Mouse (Mus musculus) midbrain, embryonic 14.5 days (tissue): ENCODE results near the gene Cited1. TPM values are rescaled to one million over a fixed set of nuclear protein-coding genes. Genes with fewer than 3 reads are reported as not detected.

Experiments
- ATAC-seq: fragments of 200-750 bp; cut with Nextera tagmentation; 2 replicates; pipeline ENCODE4 v1.8.0; 2017; ENCODE audit warnings: moderate number of reproducible peaks, moderate library complexity; ENCODE audit not compliant: low FRiP score, low TSS enrichment
- DNase-seq: peaks from one replicate; pipeline ENCODE4 v3.0.0-alpha.2; 2015
- H3K27ac ChIP-seq: fragments of 300-500 bp; sonication (generic); replicated peaks from 2 replicates; pipeline ENCODE4 v1.5.1; 2014; ENCODE audit warnings: mild to moderate bottlenecking, low read depth, low read length, moderate library complexity
- H3K27me3 ChIP-seq: fragments of 300-500 bp; sonication (generic); 2 replicates; pipeline ENCODE4 v1.6.1; 2014; ENCODE audit warnings: low read length, control low read depth, mixed read lengths; ENCODE audit not compliant: control insufficient read depth, insufficient read depth
- H3K36me3 ChIP-seq: fragments of 300-500 bp; sonication (generic); 2 replicates; pipeline ENCODE4 v1.6.1; 2014; ENCODE audit warnings: low read length, control low read depth; ENCODE audit not compliant: control insufficient read depth, insufficient read depth
- H3K4me1 ChIP-seq: fragments of 300-500 bp; sonication (generic); 2 replicates; pipeline ENCODE4 v1.6.1; 2014; ENCODE audit warnings: mild to moderate bottlenecking, antibody characterized with exemption, low read length, control low read depth; ENCODE audit not compliant: control insufficient read depth, insufficient read depth
- H3K4me2 ChIP-seq: fragments of 300-500 bp; sonication (generic); 2 replicates; pipeline ENCODE4 v1.6.1; 2014; ENCODE audit warnings: mild to moderate bottlenecking, low read length, moderate library complexity
- H3K4me3 ChIP-seq: fragments of 300-500 bp; sonication (generic); replicated peaks from 2 replicates; pipeline ENCODE4 v1.5.1; 2014; ENCODE audit warnings: low read depth, low read length
- H3K9ac ChIP-seq: fragments of 300-500 bp; sonication (generic); replicated peaks from 2 replicates; pipeline ENCODE4 v1.6.1; 2014; ENCODE audit warnings: mild to moderate bottlenecking, low read length, moderate library complexity
- H3K9me3 ChIP-seq: fragments of 300-500 bp; sonication (generic); 2 replicates; pipeline ENCODE4 v1.6.1; 2016; ENCODE audit warnings: low read length, control low read depth, mixed read lengths; ENCODE audit not compliant: control insufficient read depth
- WGBS: fragments of 180-500 bp; shearing (Covaris S2); extraction: QIAGEN DNeasy Blood & Tissue Kit; methylation state at CpG from one replicate; pipeline ENCODE4 v1.1.7; 2014; 5-methylcytosine and 5-hydroxymethylcytosine counted together
- polyA plus RNA-seq: library from polyadenylated mRNA; unstranded; fragments of >200 nt; fragmentation: Nextera tagmentation; extraction: Ambion mirVana; gene quantifications from 2 replicates; pipeline ENCODE4 v1.2.1, GENCODE M21; 2014

Cited1 gene
- 9.9 and 14.2 TPM in 2 replicates for polyA plus RNA-seq

DNA sequence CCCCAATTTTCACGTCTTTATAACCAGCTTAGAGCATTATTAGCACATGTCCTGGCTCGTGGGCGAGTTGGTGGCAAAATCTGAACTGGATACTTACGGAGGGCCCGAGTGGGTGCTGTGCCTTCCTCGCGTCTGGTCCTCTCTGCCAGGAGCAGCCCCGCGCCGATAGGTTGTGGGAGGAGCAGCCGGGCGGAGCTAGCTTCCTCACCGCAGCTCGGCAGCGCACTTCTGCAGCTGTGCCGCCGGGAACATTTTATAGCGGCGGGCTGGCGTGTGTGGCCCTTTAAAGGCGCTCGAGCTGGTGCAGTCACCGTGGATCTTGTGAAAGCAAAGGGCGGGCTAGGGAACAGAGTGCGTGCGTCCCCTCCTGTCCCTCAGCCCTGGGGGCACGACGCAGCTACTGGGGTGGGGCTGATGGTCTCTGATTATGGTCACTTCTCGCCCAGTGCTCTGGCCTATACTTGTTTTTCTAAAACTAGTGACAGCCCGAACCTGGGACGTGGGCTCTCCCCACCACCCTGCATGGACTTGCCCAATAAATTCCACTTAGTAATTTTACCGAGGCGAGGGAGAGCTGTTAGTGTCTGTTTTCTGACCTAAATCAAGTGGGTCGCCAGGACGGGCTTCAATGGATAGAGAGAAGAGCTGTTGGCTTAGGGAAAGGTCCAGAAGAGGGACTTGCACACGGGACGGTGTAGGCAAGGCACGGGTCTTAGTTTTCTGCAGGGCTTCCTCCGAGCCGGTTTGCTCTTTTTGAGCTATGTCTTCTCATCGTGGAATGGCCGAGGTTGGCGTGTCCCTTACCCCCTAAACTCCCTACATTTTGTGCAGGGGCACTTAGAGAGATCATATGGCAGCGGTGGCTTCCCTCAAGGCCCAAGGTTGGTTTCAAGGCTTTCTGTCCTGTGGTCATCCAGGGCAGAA, at the start of gene Cited1:
TSS of gene Cited1 (minus strand) at position 245 of the 924 bp plus-strand sequence.
- no peaks in the 10 kb centered on the region for H3K36me3 ChIP-seq
- DNase-seq (peak; percentile 88), ATAC-seq (peak; percentile 92)
- no peaks in the 10 kb centered on the region for H3K4me1 ChIP-seq
- peaks cover 14% of the 10 kb centered on the region for H3K27me3 ChIP-seq
- H3K4me3 ChIP-seq = peak within 1 kb of the TSS; percentile 52
- no peaks in the 10 kb centered on the region for H3K9me3 ChIP-seq
- peak within 1 kb of the TSS; percentile 66 for H3K27ac ChIP-seq
- peak within 1 kb of the TSS; percentile 40 for H3K9ac ChIP-seq
- 18% methylated on average over 44 of the region's 44 CpGs for WGBS
- H3K4me2 ChIP-seq = peak within 1 kb of the TSS; percentile 81

DNA sequence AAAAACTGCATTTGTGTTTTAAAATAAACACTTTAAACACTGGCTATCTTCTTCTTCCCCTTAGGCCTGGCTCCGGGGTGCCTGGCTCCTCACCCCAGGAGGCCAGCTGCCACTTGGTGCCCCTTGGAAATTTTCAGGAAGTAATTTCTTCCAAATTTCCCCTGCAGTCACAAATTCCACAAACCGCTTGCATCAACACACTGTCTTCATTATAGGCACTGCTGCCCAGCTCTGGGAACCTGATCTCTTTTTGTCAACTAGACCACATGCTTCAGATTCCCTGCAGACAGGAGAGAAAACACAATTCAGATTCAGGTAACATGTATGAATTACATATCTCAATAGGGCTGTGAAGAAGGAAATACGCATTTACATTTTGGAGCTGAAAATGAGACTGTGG, 32.9 kb upstream of the Cited1 start:
- no peak overlapping the region for H3K4me3 ChIP-seq
- no peak overlapping the region for H3K27ac ChIP-seq
- no peaks in the 10 kb centered on the region for H3K4me1 ChIP-seq
- no peak overlapping the region for H3K4me2 ChIP-seq
- no peaks in the 10 kb centered on the region for H3K36me3 ChIP-seq
- ATAC-seq (no peak), DNase-seq (no peak)
- 78% methylated on average over 3 of the region's 3 CpGs for WGBS
- no peaks in the 10 kb centered on the region for H3K9me3 ChIP-seq
- no peak overlapping the region for H3K9ac ChIP-seq
- H3K27me3 ChIP-seq = no peaks in the 10 kb centered on the region

DNA sequence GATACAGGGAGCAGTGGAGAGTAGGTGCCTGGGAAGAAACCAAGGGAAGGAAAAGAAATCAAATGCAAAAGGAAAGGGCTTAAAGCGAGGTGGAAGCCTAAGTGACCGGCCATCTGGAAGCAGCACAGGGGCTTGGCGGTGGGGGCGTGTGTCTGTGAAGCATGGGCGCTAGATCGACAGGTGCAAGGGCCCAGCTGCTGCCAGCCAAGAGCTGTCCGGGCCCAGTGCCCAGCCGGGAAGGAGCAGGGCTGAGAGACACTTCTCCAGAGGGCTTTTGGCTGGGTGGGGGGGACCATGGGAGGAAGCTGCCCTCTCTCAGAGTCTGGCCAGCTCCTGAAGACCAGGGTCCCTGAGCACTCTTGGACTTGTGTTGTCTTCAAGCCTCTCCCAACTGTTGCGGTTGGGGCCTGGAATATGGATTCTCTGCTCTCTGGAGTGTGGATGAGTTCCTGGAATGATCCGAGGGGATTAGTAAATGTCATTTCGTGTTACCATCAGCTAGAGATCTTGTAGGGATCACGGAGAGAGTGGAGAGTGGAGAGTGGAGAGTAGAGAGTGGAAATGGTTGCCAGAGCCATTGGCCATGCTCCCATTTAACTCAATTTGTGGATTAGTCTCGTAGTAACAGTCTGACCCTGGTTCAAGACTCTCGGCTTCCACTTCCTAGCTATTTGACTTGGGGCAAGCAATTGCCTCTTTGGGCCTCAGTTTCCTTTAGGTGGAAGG, 10.8 kb upstream of the Cited1 start:
- Histone ChIP-seq H3K27ac (no peak overlapping the region), H3K36me3 (no peaks in the 10 kb centered on the region), H3K4me2 (no peak overlapping the region), H3K9me3 (no peaks in the 10 kb centered on the region), H3K9ac (no peak overlapping the region), H3K27me3 (no peaks in the 10 kb centered on the region), H3K4me1 (no peaks in the 10 kb centered on the region), H3K4me3 (no peak overlapping the region)
- no peak for ATAC-seq
- WGBS = 87% methylated on average over 14 of the region's 14 CpGs
- no peak for DNase-seq

DNA sequence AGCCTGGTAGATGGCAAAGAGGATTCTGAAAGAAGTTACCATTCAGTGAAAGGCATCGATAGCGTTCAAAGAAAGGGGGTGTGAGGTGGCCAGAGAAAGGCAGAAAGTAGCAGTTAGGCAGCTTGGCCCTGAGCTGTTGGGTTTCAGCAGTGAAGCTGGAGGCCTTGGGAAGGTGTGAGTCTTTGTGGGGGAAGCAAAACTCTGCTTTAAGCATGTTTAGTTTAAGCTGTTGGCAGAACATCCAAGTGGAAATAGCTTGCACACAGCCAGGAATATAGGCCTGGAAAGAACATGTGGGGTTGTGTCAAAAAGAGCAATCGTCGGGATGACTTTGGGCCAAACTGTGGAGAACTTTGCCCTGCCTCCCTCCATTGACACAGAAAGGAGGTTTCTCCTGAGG, 7.8 kb upstream of the Cited1 start:
- H3K4me2 ChIP-seq = no peak overlapping the region

DNA sequence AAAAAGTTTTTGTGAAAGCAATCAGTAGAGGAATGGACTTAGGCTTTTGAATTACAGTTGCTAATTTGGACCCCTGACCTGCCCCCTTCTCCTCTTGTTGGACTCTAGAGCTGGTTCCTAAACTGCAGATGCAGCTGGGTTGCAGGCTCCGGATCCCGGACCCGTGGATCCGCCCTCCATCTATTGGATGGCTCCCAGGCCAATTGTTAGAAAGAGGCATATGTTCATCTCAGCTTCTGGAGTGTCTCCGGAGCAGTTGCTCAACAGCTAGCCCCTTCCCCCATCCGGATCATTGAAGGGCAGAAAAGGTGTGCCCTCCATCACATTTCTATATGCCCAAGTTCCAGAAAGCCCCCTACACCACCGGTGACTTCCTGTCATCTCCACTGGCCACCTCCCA, 1.9 kb upstream of the Cited1 start:
- Histone ChIP-seq H3K27ac (no peak overlapping the region), H3K4me2 (peak overlapping the region; percentile 81), H3K4me3 (peak overlapping the region; percentile 18; the same call in 1 of the 2 replicates), H3K9ac (no peak overlapping the region; the same call in 1 of the 2 replicates), H3K9me3 (no peaks in the 10 kb centered on the region), H3K27me3 (peaks cover 11% of the 10 kb centered on the region), H3K36me3 (no peaks in the 10 kb centered on the region), H3K4me1 (no peaks in the 10 kb centered on the region)
- ATAC-seq = no peak
- WGBS = 18% methylated on average over 7 of the region's 7 CpGs
- peak; percentile 70 for DNase-seq

More for the DNA sequence above, 7.8 kb upstream of the Cited1 start:
- H3K4me3 ChIP-seq = no peak overlapping the region
- H3K9me3 ChIP-seq = no peaks in the 10 kb centered on the region
- no peaks in the 10 kb centered on the region for H3K4me1 ChIP-seq
- no peak overlapping the region for H3K27ac ChIP-seq
- DNase-seq = no peak
- no peaks in the 10 kb centered on the region for H3K27me3 ChIP-seq
- no peaks in the 10 kb centered on the region for H3K36me3 ChIP-seq
- 97% methylated on average over 4 of the region's 4 CpGs for WGBS
- no peak overlapping the region for H3K9ac ChIP-seq
- no peak for ATAC-seq

DNA sequence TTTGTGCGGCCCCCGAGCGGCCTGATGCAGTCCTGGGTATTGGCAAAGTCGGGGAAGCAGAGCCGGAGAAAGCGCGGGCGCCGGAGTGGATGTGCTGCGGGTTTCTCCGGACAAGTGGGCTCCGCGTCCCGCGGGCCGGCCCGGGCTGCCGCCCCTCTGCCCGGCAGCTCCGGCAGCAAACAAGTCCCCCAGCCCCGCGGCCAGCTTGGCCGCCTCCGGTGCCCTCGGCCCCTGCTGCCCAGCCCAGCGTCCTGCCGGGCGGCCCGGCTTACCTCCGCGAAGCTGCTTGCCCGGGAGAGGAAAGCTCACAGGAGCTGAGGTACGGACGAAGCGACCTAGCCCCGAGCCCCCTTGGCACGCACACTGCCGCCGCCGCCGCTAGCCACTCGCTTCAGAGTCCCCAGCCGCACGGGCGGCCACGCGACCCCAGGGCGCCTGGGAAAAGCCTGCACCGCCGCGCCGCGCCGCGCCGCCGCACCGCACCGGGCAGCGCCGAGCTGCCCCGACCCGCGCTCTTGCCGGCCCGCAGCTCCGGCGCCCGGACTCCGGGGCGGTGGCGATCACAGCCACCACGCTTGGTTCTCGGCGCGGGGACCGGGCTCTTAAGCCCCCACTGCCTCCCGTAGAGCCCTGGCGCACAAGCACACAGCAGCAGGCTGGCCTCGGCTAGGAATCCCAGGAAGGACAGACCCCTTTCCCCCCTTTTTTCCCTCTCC, 602 bp downstream of the Cited1 start:
- WGBS = 15% methylated on average over 72 of the region's 80 CpGs
- H3K4me1 ChIP-seq = no peaks in the 10 kb centered on the region
- no peaks in the 10 kb centered on the region for H3K9me3 ChIP-seq
- no peaks in the 10 kb centered on the region for H3K36me3 ChIP-seq
- H3K9ac ChIP-seq = peak overlapping the region; percentile 40
- ATAC-seq (peak; percentile 53), DNase-seq (peak; percentile 31)
- peak overlapping the region; percentile 52 for H3K4me3 ChIP-seq
- peaks cover 14% of the 10 kb centered on the region for H3K27me3 ChIP-seq
- H3K4me2 ChIP-seq = peak overlapping the region; percentile 81
- H3K27ac ChIP-seq = peak overlapping the region; percentile 66

DNA sequence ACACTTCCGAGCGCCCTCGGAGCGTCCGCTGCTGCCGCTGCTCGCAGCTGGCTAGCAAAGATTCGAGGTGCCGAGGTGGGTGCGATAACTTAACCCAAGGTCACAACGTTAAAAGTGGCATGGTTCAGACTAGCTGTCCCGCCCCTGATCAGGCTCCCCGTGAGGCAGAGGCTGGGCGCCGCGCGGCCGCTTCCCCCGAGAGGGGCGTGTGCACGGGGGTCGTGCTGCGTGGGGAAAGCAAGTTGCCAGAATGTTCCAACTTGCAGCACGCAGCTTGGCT, 1.1 kb downstream of the Cited1 start:
- H3K27me3 ChIP-seq = peaks cover 14% of the 10 kb centered on the region
- peak overlapping the region; percentile 81 for H3K4me2 ChIP-seq
- H3K4me3 ChIP-seq = peak overlapping the region; percentile 52
- peak overlapping the region; percentile 40 for H3K9ac ChIP-seq
- WGBS = 27% methylated on average over 24 of the region's 24 CpGs
- ATAC-seq = no peak
- no peaks in the 10 kb centered on the region for H3K9me3 ChIP-seq
- no peak for DNase-seq
- H3K36me3 ChIP-seq = no peaks in the 10 kb centered on the region
- no peak overlapping the region for H3K27ac ChIP-seq
- H3K4me1 ChIP-seq = no peaks in the 10 kb centered on the region

DNA sequence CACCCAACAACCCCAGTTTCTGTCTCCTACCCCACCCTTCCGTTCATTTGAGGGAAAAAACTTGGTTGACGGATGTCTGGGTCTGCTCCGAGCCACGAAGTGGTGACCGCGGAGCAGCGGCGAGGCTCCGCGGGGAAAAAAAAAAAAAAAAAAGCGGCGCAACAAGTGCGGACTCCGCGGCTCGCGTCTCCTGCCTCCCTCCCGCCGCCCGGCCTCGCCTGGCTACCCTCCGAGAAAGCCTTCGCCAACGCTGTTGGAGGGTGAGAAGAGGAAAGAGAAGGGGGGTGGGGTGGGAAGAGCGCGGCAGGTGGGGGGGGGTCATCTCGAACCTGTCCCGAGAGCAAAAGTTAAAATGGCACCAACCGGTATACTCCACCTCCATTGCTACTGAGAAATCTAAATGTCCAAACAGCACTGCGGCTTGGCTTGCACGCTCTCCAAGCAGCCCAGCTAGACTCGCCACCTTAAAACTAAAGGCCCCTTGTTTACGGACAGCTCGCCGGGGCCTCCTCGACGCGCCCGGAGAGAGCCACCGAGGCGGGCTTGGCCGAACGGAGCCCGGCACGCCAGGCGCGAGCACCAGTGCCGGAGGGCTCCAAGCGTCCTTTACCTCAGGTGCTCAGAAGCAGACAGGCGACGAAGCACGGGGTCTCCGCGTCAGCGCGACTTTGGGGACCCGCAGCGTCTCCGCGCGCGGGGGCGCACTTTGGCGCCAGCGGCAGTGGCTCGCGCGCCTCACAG, 1.7 kb downstream of the Cited1 start:
- Histone ChIP-seq H3K4me1 (no peaks in the 10 kb centered on the region), H3K4me3 (peak overlapping the region; percentile 52), H3K27me3 (peaks cover 14% of the 10 kb centered on the region), H3K27ac (no peak overlapping the region), H3K4me2 (peak overlapping the region; percentile 81), H3K9ac (no peak overlapping the region), H3K36me3 (no peaks in the 10 kb centered on the region), H3K9me3 (no peaks in the 10 kb centered on the region)
- ATAC-seq = no peak
- DNase-seq = peak; percentile 63
- 18% methylated on average over 61 of the region's 68 CpGs for WGBS
